Mouse (Mus musculus): Measurements from ENCODE around the gene Zfp286. TPM values are rescaled to one million over a fixed set of nuclear protein-coding genes. Genes with fewer than 3 reads are reported as not detected.
"Not testable (repeated sequence)": the region's sequence is repeated elsewhere in the genome, so short reads cannot be mapped to it uniquely, and the experiment has no call there.

Gene Zfp286
- total RNA-seq, 2 experiments from 2014 or later: 21.9 to 22.8 TPM

DNA sequence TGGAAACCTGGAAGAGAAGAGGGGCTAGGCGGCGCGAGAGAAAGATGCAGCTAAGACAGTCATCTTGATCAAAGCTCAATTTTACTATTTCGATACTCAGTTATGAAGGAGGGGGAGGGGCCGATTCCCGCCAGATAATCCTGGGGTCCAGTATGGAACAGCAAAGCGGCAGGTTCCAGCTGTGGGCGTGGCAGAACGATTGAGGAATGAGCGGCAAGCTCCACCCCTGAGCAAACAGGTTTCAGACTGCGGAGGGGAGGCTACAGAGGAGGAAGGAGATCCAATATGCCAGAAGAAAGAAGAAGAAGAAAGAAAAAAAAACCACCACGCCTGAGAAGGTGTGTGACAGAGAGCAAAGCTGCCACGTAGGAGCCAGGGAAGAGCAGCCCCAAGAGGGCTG lies 14.9 kb upstream of the Zfp286 start:
- no peak for DNase-seq (ENCODE audit: extremely low spot score in 1 of 2, low spot score in 1 of 2)

GRCm38 (mm10) chr11:62789617-62789936 lies 315 bp upstream of the Zfp286 start:
- no peak for DNase-seq (ENCODE audit: extremely low spot score in 1 of 2, low spot score in 1 of 2)

DNA sequence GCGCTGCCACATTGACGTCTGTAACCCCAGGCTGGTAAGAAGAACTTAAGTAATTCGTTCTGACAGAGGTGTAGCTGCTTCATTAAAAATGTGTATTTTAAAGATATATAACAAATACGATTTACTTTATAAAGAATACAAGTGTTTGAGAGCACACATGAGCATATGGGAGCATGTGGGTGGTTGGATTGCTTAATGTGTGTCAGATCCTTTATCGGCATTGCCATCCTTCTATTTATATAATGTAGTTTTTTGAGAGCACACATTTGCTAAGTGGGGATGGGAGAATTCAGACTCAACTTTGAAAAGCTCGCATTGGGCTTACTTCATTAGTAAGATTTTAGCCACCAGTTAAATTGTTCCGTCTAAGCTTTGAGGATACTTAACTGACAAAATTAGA lies 12.8 kb downstream of the Zfp286 start:
- no peak for DNase-seq (ENCODE audit: extremely low spot score in 1 of 2, low spot score in 1 of 2)

- no peak for DNase-seq (ENCODE audit: extremely low spot score in 1 of 2, low spot score in 1 of 2)
These were observed 28.4 kb downstream of the Zfp286 start for GRCm38 (mm10) chr11:62760755-62761457.

DNA sequence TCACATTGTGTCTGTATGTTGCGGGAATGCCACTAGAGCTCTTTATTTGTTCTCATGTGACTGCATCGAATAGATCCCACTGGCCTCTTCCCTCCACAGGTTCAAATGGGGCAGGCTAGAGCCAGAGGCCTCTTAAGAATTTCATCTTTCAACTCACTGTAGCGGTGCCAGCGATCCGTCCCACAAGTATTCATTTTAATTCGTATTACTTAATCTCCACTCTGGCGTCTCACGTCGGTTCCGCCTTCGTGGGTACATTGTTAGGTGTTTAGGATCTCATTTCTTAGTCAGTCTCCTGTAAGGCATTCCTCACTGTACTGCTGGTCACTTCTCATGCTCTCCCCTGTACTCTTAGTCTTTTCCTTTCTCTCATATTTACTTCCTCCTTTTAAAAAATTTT lies 30.8 kb downstream of the Zfp286 start:
- DNase-seq (ENCODE audit: extremely low spot score in 1 of 2, low spot score in 1 of 2): no peak

DNA sequence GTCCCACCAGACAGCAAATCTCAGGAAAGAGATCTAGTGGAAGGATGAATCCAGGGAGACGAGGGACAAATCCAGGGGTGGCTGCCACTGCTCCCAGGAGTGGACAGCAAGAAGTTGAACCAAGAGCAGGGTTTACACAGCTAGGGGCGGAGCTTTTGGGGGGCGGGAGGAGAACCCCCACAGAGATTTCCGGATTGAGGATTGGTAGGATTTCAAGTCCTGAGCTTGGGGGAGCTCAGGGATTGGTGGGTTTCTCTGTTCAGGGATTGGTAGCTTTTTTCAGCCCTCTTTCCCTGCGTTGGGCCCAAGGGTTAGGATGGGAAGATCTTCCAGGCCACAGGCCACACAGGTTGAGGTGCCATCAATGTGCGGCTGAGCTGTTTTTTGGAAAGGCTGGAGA lies 31.4 kb downstream of the Zfp286 start:
- DNase-seq (ENCODE audit: extremely low spot score in 1 of 2, low spot score in 1 of 2): no peak

DNA sequence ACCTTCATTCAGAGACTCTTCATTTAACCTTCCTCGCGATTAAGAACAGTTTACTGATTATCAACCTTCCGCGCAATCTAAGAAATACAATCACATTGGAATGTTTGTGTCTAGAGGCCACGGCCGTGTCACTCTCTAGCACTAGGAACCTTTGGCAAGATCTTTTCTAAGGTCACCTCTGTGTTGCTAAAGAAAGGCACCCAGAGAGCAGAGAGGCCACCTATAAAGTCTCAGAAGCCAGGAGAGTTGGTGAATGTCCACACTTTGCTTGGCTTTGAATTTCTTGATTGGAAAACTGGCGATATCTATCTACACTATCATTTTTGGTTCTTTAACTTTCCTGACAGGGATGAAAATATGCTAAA lies 32.1 kb downstream of the Zfp286 start:
- no peak for DNase-seq (ENCODE audit: extremely low spot score in 1 of 2, low spot score in 1 of 2)

DNA sequence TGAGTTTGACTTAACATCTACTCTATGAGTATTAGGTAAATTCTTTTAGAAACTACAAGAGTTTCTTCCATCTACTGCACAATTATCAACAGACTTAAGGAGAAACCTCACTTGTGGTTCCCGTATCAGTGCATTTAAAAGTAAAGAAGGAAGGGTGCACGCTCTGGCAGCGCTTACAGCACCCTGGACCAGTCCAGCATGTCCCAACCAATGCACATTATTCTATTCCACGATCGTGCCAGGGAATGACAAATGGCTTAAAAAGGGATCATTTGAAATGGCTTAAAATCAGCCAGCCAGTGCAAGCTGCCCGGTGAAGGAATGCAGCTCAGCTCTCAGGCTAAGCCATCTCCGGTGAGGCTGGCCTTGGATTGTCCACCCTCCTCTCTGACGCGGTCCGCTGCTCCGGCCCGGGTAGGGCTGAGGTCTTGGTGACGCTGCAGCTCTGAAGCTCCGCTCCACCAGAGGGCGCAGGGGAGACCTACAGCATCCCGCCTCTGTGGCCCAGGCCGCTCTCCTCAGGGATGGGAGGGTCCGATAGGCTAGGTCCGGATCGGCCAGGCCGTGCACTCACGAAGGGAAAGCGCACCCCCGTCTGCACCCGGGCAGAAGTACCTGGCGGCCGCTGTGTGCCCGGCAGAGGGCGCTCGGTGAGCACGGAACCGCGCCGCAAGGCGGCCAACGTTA lies 32.7 kb downstream of the Zfp286 start:
- DNase-seq (ENCODE audit: extremely low spot score in 1 of 2, low spot score in 1 of 2): peak; percentile 86 to 91

GRCm38 (mm10) chr11:62752780-62753179 lies 36.5 kb downstream of the Zfp286 start, which contains the start of gene Gm10428:
TSS of gene Gm10428 (plus strand) at chr11:62753100.
- DNase-seq (ENCODE audit: extremely low spot score in 1 of 2, low spot score in 1 of 2): no peak

DNA sequence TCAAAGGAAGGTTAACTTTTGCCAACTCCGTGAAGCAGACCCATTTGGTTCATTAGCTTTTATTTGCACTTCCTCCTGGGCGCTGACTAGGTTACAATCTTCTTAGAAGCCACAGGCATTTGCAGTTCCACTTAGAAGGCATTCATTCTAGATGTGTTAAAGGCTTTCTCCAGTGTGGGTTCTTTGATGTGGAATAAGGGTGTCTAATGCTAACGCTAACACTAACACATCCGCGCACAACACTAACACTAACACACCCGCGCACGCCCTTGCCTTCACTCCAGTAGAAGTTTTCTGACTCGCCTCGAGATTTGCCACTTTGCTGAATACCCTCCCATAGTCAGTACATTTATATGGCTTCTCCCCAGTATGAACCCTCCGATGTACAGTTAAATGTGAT lies 37.1 kb downstream of the Zfp286 start:
- no peak for DNase-seq (ENCODE audit: extremely low spot score in 1 of 2, low spot score in 1 of 2)

DNA sequence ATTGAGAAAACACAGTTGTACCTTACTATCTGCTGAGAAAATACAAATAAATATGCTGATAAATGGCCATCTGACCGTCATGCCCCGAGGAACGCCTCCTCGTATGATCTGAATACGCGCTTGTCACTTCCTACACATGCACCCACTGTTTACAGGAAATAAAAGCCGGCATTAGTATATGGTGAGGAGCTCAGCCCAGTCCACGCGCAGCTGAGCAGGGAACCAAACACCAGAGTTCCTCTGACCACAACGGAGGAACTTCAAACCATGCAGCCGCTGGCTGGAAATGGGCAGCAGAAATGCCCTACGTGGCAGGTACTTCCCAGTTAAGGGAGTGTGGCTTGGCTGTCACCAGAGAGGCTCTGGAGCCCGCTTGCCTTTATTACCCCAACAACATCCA lies 39.8 kb downstream of the Zfp286 start:
- DNase-seq (ENCODE audit: extremely low spot score in 1 of 2, low spot score in 1 of 2): not testable (repeated sequence)

DNA sequence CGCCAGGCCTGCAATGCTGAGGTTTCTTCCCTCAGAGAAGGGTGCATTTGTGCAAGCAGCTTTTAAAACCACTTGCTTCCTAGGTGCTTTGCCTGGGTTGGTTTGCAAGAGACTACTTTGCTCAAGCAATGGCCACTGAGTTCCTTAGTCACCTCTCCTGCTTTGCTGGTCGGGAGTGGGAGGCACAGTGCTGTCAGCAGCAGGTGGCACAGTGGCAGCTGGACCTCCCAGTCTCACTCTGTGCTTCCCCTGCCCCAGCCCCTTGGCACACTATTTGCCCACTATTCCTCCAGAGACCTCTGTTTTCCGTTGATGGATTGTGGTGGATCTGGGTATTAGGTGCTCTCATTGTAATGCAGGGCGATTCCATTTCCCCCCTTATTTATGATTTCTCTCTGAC lies 41.2 kb downstream of the Zfp286 start:
- no peak for DNase-seq (ENCODE audit: extremely low spot score in 1 of 2, low spot score in 1 of 2)

DNA sequence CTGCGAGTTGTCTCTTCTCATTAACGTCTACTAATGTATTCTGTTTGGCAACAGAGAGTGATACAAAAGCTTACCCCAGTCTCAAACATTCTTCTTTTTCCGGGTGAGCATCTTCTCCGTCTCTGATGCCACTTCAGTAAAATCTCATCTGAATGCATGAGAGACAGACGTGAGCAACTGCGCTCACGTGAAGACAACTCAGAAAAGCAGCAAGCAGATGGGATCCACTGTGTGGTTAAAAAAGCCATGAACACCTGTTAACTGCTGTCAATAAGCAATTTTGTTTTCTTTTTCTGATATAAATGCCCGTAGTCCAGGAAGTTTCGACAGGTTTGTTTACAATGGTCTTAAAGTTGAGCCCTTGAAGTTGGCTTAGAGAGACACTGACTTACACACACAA lies 42.0 kb downstream of the Zfp286 start:
- DNase-seq (ENCODE audit: extremely low spot score in 1 of 2, low spot score in 1 of 2): no peak

- DNase-seq (ENCODE audit: extremely low spot score in 1 of 2, low spot score in 1 of 2): peak; percentile 36 to 63
These were observed 43.2 kb downstream of the Zfp286 start for GRCm38 (mm10) chr11:62746001-62746533.

GRCm38 (mm10) chr11:62744103-62744502 lies 45.2 kb downstream of the Zfp286 start:
- DNase-seq (ENCODE audit: extremely low spot score in 1 of 2, low spot score in 1 of 2): peak; percentile 36 to 75

GRCm38 (mm10) chr11:62742261-62742957 lies 46.9 kb downstream of the Zfp286 start:
- no peak for DNase-seq (ENCODE audit: extremely low spot score in 1 of 2, low spot score in 1 of 2)

GRCm38 (mm10) chr11:62741186-62741585 lies 48.1 kb downstream of the Zfp286 start:
- no peak for DNase-seq (ENCODE audit: extremely low spot score in 1 of 2, low spot score in 1 of 2)

DNA sequence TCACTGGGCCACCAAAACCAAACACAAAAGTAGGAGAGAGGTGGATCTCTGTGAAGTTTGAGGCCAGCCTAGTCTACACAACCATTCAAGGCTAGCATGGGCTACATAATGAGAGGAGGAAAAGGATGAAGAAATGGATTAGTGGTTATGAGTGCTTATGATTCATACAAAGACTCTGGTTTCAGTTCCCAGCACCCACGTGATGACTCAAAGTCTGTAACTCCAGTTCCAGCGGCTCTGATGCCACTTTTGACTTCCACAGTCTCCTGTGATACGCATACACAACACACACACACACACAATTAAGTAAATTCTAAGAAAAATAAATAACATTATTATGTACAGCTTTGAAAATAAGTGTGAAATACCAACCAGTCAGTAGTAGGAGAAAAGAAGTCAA lies 56.6 kb downstream of the Zfp286 start:
- no peak for DNase-seq (ENCODE audit: extremely low spot score in 1 of 2, low spot score in 1 of 2)

DNA sequence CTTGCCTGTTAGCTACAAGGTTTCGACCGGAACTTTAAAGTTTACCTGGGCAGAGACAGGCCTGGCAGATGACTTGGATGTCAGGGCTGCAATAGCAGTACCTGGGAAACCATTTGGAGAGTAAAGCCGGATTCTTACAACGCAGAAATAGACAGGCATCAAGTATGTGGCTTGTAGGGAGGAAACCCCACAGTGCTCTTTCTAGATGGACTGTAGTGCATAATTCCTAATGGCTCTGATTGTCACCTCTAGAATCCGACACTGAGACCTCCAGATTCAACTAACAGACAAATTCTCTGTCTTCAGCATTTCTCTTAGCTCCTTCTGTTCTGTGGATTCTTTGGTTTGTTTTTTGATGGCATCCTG lies 57.3 kb downstream of the Zfp286 start:
- no peak for DNase-seq (ENCODE audit: extremely low spot score in 1 of 2, low spot score in 1 of 2)

DNA sequence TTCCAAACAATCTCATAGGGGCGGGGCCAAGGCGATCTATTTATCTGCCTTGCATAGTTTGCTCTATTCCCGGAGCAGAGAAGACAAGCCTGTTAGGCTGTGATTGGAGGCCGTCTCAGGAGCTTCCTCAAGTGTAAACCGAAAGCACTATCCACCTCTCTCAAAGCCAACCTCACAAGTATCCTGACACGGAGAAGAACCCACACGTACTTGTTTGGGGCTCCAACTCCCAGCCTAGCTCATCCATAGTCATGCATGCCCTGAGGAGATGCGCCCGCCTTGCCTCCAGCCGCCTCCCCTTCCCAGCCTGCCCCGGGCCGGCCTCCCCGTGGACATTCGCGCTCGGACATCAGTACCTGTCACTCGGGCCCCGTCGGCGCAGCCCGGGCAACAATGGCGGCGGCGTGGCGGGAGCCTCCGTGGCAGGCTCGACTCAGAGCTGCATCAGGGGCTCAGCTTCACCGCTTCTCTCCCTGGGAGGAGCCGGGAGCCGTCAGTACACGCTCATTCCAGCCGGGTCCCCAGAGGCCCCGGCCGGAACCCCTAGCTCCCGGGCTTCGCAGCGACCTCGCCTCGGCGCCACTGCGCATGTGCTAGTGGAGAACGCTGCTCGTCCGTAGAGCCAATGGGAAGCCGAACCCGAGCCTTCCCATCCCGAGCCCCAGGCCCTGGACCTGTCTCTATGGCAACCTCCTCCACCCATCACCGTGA lies 57.8 kb downstream of the Zfp286 start, which contains the start of gene Zfp287:
Gene Zfp287, minus strand, starts transcription at position 595 of the 711 bp plus-strand sequence.
- peak; percentile 86 for DNase-seq (ENCODE audit: extremely low spot score in 1 of 2, low spot score in 1 of 2)

- no peak for DNase-seq (ENCODE audit: extremely low spot score in 1 of 2, low spot score in 1 of 2)
These were observed 61.0 kb downstream of the Zfp286 start for GRCm38 (mm10) chr11:62728276-62728675.
